Mouse (Mus musculus) c-Kit-negative CD71-positive TER-119-positive erythroid progenitor cells, embryonic 14.5 days (primary cell): ENCODE results near the gene Plekha4.

Experiments used
- DNase-seq: peaks from one replicate; pipeline ENCODE4 v3.0.0-alpha.2; 2013; ENCODE audit warnings: low read depth, low spot score

Plekha4 gene

DNA sequence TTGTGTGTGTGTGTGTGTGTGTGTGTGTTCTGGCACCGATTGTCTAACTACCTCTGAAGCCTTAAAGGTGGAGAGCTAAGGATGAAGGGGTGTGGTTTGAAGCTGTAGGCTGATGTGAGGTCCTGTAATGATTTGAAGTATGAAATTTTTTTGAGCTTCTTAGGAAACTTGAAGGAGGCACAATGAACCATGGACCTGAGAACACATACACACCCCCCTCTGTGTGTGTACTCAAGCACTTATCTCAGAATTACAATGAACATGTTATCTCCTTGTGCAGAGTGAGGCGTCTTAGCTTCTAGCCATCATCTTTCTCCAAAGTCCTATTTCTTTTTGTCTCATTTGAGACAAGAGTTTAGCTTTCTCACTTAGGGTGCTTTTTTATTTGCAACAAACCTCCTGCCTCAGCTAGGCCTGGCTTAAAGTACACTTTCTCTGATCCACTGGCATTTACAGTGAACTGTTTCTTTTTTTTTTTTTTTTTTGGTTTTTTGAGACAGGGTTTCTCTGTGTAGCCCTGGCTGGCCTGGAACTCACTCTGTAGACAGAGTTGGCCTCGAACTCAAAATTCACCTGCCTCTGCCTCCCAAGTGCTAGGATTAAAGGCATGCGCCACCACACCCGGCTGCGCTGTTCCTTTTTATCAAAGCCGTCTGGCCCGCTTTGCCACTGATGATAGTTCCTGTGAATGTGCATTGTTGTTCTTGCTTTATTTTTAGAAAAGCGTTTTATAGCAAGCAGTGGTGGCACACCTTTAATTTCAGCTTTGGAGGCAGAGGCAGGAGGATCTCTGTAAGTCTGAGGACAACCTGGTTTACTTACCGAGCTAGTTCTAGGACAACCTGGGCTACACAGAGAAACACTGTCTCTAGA is 42.7 kb downstream of the Plekha4 start:
- no peak for DNase-seq

DNA sequence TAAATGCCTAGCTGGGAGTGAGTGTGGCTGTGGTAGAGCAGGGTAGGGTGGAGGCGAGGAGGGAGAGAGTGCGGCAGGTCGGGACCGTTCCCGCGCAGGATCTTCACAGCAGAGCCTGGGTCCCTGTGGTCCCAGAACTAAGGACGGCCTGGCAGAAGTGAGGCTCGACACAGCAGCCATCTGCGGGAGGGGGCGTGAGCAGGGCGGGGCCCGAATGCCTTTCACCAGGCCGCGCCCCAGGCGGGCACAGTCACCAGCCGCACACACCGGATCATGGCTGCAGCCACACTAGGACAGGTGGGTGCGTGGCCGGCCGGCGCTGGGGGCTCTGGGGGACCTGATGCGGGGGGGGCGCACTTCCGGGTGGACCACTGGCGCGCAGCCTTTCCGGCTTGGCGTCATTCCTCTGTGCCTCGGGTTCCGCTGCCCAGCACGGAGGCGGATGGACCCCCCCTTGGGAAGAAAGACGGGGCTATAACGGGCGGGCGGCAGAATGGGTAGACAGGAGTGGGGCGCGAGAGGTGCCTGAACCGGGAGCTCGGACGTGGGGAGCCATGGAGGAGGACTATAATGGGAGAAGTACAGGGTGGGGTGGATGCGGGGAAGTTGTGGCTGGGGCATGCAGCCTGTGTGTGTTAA is 44.1 kb downstream of the Plekha4 start, which contains the start of gene Bcat2:
Bcat2 (plus strand) TSS at position 51 of the 639 bp plus-strand sequence.
- DNase-seq = peak; percentile 54

DNA sequence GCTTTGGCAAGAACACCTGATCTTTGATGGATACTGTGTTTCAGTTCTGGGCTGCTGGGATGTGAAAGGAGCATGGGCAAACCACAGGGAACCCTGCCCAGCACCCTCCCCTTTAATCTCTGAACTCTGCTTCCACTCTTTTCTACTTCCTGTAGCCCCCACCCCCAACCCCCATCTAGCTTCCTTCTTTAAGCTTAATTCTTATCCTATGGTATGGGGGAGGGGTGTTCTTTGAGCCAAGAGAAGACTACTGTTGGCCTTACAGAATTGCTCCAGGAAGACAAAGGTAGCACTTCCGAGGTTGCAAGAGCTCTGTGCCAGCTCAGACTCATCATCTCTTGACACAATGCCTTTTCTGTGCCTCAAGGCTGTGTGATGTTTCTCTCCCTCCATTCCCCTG is 45.8 kb downstream of the Plekha4 start:
- DNase-seq = no peak

DNA sequence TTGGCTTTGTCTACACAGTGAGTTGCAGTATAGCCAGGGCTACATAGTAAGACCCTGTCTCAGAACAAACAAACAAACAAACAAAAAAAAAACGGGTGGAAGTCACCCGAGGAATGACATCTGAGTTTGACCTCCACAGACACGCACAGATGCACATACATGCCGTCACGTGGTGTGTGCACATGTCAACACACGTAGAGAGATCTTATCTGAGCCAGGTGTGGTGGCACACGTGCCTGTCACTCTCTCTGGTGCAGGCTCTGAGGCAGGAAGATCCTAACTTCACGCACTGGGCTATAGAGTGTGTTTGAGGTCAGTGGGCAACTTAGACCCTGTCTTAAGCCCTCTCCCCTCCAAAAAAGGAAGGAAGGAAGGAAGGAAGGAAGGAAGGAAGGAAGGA is 47.8 kb downstream of the Plekha4 start:
- no peak for DNase-seq

DNA sequence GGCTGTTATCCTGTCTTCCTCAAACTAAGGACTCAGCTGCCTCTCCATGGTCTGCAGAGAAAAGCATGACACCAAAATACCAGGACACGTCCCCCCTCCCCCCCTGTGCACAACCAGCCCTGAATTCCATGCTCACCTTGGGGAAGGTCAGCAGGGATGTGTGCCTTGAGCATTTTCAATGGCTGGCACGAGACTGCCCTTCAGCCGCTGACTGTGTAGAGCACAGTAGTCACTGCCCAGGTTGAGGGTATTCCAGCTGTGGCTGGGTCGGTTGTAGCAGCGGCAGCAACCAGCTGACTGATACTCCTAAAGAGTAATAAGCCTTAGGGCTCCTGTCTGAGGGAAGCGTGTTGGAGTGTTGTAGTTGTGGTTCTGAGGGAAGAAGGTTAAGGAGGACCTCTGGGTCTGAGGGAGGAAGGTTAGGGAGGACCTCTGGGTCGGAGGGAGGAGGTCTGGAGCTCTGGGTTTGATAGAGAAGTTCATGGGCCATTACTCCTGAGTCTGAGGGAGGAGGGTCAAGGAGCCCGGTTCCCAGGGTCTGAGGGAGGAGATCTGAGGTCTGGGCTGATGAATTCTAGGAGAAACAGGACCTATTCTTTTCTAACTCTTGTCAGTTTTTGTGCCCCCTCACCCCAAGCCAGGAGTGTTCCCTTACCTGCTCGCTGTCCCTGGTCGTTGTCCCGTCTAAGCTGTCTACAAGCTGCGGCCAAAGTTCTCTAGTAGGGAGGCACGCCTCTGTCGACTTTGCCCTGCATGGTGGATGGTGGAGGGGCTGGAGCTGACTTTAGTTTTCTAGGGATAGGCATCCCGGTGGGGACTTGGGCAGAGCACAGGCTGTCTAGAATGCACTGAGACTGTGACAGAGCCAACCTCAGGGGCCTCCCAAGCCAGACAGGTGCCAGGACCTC is 48.6 kb downstream of the Plekha4 start:
- no peak for DNase-seq

DNA sequence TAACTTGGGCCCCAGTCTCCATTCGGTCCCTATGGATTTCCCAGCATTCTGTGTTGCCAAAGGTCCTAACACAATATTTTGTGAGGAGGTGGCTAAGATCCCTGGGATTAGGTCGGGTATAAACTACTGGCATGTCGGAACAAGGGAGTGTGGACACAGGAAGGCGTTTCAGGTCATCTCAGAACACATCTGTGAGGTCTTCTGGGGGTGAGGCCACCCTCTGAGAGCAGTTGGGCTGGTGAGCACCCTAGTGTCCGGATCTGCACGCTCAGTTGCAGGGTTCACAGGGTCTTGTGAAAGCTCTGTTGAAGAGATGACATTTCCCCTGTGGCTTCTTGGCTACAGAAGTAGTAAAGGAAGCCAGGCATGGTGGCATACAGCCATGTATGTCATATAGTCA is 59.8 kb downstream of the Plekha4 start:
- no peak for DNase-seq

DNA sequence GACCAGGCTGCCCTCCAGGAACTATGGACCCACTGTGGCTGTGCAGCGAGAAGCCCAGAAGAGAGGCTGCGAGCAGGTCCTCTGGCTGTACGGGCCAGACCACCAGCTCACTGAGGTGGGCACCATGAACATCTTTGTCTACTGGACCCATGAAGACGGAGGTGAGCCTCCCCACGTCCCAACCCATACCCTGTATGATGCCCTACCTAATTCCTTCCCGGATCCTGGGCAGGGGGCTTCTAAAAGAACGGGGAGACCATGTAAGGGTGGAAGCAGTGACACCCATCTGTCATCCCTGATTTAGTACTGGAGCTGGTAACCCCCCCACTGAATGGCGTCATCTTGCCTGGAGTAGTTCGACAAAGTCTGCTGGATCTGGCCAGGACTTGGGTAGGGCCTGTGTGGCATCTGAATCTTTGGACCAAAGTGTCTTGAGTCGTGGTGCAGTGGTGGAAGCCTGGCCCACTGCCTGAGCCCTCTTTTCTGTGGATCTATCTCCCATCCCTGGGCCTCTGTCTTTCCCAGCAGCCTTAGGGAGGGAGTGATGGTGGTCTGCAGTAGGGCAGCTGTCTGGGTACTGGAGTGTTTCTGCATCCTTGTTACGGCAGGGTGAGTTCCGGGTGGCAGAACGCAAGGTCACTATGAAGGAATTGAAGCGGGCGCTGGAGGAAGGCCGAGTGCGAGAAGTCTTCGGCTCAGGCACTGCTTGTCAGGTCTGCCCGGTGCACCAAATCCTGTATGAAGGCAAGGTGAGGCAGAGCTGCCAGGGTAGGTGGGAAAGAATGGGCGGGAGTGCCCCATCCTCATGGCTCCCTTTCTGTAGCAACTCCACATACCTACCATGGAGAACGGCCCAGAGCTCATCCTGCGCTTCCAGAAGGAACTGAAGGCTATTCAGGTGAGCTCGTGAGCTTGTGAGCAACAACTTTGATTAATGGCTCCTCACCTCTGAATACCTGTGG is 61.8 kb downstream of the Plekha4 start:
- no peak for DNase-seq

DNA sequence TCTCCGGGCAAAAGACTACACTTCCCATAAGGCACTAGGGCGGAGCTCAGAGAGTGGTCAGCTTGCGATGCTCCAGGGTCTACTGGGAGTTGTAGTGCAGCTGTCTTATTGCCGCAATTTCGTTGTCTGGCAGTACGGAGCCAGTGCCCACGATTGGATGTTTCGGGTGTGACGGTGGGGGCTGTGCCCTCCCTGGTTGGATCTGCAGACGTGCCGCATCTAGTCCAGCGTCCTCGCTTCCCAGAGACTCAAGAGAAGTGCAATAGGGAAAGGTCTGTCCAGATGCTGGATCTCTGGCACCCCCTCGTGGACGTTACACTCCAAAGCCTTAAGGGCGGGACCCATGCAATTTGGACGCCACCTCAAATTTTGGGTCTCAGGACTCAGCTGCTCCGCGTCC is 63.0 kb downstream of the Plekha4 start:
- peak; percentile 69 for DNase-seq

DNA sequence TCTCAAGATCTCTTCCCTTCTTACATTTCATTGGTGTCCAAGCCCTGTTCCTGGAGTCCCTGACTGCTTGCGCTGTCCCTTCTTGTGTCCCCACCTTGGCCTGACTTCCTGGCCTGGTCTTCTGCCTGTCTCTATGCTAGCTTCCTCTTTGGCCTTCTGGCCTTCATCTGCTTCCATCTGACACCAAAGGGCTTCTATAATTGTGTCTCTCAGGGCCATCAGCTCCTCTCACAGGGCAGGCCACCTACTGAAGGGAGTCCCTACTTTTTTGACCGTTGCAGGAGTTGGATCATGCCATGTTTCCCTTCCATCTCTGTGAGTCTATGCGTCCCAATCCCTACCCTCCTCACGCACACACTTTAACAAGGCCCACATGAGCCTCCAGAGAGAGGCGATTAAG is 63.8 kb downstream of the Plekha4 start:
- DNase-seq = no peak

DNA sequence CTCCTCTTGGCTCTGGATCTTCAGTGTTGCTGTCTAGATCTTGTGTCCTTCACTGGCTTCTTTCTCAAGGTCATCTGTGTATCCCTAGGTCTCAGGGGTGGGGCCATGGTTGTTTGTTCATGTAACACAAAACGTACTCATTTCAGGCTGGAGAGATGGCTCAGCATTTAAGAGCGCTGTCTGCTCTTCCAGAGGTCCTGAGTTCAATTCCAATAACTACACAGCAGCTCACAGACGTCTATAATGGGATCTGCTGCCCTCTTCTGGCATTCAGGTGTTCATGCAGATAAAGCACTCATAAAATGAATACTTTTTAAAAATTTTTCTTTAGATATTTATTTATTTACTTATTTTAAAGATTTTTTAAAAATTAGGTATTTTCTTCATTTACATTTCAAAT is 64.7 kb downstream of the Plekha4 start:
- no peak for DNase-seq

DNA sequence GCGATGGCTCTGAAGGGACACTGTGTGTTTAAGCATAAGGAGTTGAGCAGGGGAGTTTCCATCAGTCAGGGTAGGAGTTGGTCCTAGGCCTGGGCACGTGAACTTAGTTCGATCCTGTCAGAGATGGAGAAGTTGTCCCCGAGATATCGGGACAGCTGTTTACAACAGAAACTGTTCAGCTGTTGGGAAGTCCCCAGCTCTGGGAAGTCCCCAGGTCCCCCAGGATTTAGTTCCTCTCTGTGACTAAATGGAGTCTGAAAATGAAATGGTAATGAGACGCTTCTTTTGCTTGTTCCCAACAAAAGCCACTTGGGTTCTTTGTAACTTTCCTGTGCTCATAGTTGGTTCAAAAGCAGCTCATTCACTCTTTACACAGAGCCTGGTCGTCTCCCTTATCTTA is 65.8 kb downstream of the Plekha4 start:
- DNase-seq = no peak

DNA sequence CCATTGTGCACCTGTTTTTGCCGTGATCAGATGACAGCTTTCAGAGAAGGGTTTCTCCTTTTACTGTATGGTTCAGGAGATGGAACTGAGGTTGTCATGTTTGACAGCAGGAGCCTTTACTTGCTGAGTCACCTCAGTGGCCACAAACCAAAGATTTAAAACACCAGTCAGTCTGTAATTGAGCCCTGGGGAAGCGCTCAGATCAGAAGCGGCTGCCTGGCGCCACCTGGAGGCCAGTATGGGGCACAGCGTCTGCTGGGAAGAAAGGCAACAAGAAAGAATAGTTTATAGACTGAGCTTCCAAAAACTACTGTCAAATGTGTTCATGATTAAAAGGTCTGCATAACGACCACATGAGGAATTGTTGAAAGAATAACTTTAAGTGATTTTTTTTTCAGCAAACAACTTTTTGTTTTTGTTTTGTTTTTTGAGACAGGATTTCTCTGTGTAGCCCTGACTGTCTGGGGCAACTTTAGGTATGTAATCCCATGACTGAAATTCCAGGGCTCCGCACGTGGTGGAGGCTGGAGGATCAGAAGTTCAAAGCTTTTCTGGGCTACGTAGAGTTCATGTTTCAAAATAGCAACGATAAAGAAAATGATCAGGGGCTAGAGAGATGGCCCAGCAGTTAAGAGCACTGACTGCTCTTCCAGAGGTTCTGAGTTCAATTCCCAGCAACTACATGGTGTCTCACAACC is 67.1 kb downstream of the Plekha4 start:
- peak; percentile 46 for DNase-seq

DNA sequence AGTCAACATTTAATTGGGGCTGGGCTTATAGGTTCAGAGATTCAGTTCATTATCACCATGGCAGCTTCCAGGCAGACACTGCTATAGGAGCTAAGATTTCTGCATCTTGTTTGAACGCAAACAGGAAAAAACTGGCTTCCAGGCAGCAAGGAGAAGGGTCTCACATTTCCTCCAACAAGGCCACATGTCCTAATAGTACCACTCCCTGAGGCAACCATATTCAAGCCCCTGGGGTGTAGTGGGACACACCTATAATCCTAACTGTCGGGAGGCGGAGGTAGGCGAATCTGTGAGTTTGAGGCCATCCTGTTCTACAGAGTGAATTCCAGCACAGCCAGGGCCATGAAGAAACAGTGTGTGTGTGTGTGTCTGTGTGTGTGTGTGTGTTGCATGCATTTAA is 69.0 kb downstream of the Plekha4 start:
- no peak for DNase-seq

DNA sequence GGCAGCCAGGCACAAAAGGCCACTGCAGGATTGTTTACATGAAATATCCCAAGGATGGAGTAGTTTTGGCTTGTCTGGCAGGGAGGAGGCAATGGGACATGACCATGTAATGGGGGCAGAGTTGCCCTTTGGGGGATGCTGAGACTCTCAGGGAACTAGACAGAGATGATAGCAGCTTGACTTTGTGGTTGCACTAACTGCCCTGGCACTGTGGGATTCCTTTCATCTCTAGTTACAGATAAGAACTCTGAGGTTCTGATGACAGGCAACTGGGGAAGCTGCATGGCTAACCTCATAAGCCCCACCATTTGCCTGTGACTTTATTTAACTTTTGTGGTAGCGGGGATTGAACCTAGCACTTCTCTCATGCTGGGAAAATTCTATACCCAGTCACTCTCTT is 70.0 kb downstream of the Plekha4 start:
- DNase-seq = no peak

DNA sequence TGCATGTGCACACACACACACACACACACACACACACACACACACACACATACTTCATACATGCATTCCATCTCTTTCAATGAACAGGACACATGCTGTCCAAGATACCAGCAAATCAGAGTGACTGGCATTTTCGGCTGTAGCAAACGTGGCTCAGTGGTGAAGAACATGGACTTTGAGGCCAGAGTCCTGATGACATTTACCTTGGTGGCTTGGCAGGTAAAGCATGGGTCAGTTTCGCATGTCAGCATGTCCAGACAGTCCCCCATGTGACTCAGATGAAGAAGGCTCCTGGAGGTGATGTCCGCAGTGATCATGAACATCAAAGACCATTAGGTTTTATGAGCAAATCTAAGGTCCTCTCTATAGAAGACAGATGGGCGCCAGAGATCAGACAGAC is 70.9 kb downstream of the Plekha4 start:
- no peak for DNase-seq

DNA sequence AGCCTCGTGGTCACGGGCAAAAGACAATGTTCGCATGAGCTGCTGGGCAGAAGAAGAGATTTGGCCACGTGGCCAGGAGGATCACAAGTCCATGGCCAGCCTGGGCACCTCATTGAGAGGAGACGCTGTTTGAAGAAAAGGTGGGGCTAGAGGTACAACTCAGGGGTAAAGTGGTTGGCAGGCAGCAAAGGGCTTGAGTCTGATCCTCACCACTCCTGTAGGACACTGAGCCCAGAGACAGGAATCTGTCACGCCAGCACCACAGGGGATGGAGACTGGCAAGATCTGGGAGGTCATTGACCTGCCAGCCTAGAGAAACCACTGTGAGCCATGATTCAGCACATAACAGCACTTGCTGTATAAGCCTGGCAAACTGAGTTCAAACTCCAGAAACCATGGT is 71.4 kb downstream of the Plekha4 start:
- DNase-seq = no peak

DNA sequence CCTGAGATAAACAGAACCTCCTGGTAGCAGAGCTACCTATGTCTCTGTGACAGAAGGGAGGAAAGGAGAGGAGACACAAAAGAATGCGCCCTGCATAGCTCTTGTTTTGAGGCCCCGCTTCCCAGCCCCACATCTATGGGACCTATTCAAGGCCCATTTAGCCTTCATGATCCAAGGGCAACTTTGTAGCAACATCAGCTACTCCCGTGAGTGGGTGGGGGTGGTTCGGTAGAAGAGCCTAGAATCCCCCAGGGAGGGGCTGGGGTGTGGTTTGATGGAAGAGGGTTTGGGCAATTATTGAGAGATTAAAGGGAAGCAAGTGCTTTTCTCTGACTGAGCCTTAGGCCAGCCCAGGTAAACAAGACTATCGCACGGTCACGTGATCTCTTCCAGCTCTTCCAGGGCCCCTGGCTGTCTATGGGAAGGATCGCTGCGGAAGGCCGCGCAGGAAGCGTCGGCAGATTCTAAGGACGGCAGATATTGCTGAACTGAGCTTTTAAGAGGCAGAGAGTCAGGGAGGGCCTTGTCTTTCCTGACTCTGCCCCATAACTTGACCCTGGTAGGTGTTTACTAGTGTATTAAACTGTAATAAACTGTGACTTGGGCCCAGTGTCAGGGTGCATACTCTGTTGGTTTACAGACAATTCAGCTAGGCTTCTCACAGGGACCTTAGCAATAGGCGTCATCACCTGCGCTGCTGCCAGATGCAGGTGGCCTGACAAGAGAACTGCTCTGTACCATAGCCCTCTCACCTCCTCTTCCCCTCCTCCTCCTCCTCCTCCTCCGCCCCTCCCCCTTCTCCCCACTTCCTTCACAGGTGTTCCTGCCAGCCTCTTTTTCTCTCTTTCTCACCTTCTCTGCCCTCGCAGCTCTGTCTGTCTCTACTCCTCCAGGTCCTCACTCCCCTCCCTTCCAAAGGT is 73.1 kb downstream of the Plekha4 start:
- no peak for DNase-seq
